Mouse (Mus musculus): Measurements from ENCODE around the gene Jade2.

DNA sequence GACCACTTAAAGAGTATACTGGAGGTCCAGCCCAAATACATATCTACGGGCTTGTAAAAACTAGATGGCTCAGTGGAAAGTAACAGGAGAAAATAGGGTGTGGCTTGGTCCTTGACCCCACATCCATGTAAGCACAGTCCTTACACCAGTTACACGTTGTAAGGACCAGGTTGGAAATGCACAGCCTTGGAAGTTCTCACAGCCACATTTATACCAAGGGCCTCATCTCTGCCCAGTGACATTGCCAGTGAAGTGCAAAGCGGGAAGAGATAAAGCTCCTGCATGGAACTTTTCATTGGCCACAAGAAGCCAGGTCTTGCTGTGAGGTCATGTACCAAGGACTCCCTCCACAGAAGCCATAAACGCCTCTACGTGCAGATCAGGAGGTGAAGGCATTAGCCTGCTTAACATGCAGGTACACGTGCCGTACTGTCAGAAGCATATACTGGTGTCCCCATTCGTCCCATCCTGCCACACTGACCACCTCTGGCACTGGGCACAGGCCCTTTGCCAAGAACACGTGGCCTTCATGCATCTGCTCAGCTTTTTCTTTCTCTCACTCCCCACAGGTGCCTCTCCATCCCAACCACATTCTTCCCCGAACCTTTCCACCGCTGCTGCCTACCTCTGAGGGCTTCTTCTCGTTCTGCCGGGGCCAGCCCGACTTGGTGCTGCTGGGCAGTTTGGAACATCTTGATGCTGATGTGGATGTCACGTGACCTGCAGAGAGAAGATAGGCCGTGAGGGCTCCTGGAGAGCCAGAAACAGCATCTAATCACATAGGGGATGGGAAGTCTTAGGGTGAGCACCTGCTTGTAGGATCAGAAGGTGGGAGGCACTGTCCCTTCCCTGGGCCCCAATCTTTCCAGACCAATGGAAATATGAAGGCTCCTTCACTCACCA lies 11.2 kb downstream of the Jade2 start:
- no peak for TF ChIP-seq EP300 (IDR thresholded peaks at IDR 0.05; ENCODE audit: insufficient read depth, low read depth, low read length)
- TF ChIP-seq CTCF (IDR thresholded peaks at IDR 0.05; ENCODE audit: low read depth, low read length) = no peak
- TF ChIP-seq POLR2A (IDR thresholded peaks at IDR 0.05; ENCODE audit: insufficient read depth, low read length) = no peak
